Mouse (Mus musculus) forebrain, embryonic 10.5 days (tissue): ENCODE data around the gene Gtf3c1. TPM values are rescaled to one million over a fixed set of nuclear protein-coding genes. Genes with fewer than 3 reads are reported as not detected.

Experiments used
- DNase-seq: peaks from one replicate; pipeline ENCODE4 v3.0.0-alpha.2; 2017; ENCODE audit warnings: low spot score; ENCODE audit errors: extremely low spot score
- H3K27ac ChIP-seq: fragments of 300-500 bp; sonication (generic); 2 replicates; pipeline ENCODE4 v1.5.1; 2016; ENCODE audit warnings: mild to moderate bottlenecking
- H3K27me3 ChIP-seq: fragments of 300-500 bp; sonication (generic); 2 replicates; pipeline ENCODE4 v1.6.1; 2016; ENCODE audit warnings: mild to moderate bottlenecking; ENCODE audit not compliant: poor library complexity, severe bottlenecking
- H3K36me3 ChIP-seq: fragments of 300-500 bp; sonication (generic); replicated peaks from 2 replicates; pipeline ENCODE4 v1.6.1; 2016; ENCODE audit warnings: mild to moderate bottlenecking, moderate library complexity
- H3K4me1 ChIP-seq: fragments of 300-500 bp; sonication (generic); 2 replicates; pipeline ENCODE4 v1.6.1; 2016
- H3K4me3 ChIP-seq: fragments of 300-500 bp; sonication (generic); 2 replicates; pipeline ENCODE4 v1.5.1; 2016; ENCODE audit warnings: mild to moderate bottlenecking, moderate library complexity
- H3K9me3 ChIP-seq: fragments of 300-500 bp; sonication (generic); 2 replicates; pipeline ENCODE4 v1.6.1; 2016; ENCODE audit warnings: mild to moderate bottlenecking, moderate library complexity
- WGBS: fragments of 180-500 bp; shearing (Covaris S2); methylation state at CpG from one replicate; pipeline ENCODE4 v1.1.7; 2016; 5-methylcytosine and 5-hydroxymethylcytosine counted together
- polyA plus RNA-seq: library from polyadenylated mRNA; unstranded; fragments of >200 nt; fragmentation: Nextera tagmentation; extraction: Ambion mirVana; gene quantifications from 2 replicates; pipeline ENCODE4 v1.2.1, GENCODE M21; 2016

The Gtf3c1 gene
- polyA plus RNA-seq, 1 experiment from 2014 or later, result 46.6 TPM

DNA sequence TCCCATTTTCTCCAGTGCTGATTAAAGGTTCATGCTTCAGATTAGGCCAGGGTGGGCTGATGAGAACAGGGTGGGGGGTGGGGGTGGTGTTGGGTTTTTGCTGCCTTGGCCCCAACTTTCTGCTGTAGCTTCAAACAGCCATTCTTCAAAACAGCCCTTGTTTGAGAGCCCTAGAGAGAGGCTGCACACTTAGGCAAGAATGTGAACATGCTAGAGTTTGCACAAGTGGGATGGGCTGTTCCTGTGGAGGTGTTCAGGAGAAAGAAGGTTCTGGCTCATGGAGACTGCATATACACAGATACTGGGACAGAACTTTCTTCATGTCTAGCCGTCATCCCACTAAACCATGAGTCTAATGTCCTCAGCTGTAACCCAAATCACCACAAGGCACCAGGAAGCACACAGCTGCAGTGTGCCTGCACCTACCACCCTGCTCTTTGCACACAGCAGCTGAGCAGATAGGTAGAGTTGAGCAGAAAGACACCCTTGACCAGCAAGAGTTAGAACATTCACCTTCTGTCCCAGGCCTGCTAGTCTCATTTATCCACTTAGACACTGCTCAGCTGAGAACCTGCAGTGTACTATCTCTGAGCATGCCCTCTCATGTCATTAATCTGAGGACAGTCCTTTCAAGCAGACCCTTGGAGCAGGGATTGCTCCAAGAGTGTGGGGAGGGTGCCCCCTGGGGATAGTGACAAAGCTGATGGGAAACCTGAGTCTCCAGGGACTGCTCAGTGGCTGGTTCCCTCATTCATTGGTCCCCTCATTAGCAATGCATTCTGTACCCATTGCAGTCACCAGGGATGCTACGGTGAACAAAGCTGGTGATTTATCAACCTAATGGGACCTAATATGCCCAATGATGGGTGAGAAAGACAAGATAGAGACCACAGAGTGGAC, 101.1 kb downstream of the Gtf3c1 start:
- no peak for DNase-seq
- WGBS, result 65% methylated on average over 2 of the region's 2 CpGs
- no peak overlapping the region for H3K27ac ChIP-seq
- no peak overlapping the region for H3K4me3 ChIP-seq
- no peaks in the 10 kb centered on the region for H3K36me3 ChIP-seq
- H3K4me1 ChIP-seq, result no peaks in the 10 kb centered on the region
- peaks cover 6% of the 10 kb centered on the region; the same call in 1 of the 2 replicates for H3K9me3 ChIP-seq
- H3K27me3 ChIP-seq, result no peaks in the 10 kb centered on the region

DNA sequence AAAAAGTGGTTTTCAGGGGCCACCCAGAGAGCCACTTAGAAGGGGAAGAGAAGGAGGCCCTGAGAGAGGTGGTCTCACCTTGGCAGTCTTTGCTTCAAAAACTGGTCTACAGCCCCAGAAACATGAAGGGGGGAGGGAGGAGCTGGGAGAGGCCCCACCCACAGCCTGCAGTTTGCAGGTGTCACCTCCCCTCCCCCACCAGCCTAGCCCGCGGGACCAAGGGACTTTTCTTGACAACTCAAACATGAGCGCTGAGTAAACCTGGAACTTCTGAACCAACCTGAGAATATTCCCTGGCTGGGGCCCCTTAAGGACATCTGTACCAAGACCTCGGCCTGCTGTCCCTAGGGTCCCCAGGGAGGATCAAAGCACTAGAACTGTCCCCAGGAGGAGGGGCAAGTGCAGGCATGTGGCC, 101.8 kb downstream of the Gtf3c1 start:
- Histone ChIP-seq H3K27ac (no peak overlapping the region), H3K4me3 (no peak overlapping the region), H3K9me3 (peaks cover 6% of the 10 kb centered on the region; the same call in 1 of the 2 replicates), H3K4me1 (peaks cover under 1% of the 10 kb centered on the region; the same call in 1 of the 2 replicates), H3K36me3 (no peaks in the 10 kb centered on the region), H3K27me3 (no peaks in the 10 kb centered on the region)
- DNase-seq, result no peak
- WGBS, result 82% methylated on average over 4 of the region's 4 CpGs

DNA sequence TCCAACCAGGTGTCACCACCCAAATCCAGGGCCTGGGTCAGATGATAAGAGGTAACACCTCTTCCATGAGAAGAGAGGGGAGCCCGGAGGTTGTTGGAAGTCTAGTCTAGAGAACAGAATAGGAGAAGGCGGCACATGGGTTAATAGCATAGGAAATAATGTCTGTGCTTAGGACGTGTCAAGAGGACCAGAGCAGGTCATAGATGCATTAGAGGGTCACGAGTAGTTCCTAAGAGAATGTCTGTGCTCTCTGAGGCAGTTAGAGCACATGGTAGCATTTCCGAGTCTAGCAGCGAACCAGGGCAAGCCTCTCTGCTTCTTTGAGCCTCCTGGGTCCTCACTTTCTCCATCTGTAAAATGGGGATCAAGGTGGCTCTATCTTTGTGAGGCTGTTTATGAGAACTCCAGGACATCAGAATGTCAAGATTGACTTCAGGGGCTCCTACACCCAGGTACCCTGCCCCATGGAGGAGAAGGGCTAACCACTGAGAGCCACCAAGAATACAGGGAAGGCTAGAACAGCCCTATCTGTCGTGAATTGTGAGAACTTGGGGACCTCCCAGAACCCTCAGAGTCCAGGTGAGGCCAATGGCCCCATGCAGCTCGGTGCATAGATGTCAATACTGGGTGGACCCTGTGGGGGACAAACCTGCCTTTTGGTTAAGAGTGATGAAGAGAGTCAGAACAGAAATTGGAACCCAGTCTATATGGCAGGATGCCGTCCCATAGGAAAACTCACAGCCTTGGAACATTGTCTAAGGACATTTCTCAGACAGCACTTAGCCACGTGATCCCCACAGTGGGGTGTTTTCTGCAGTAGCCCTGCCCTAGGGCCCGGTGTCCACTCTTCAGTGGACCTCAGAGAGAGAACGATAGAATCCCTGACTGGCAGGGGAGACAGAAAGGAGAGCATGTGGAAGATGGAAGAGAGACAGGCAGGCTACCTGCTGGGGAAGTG, 102.9 kb downstream of the Gtf3c1 start:
- no peak for DNase-seq
- no peak overlapping the region for H3K4me3 ChIP-seq
- H3K27me3 ChIP-seq, result no peaks in the 10 kb centered on the region
- peaks cover 5% of the 10 kb centered on the region; the same call in 1 of the 2 replicates for H3K4me1 ChIP-seq
- no peak overlapping the region for H3K27ac ChIP-seq
- 85% methylated on average over 12 of the region's 12 CpGs for WGBS
- H3K36me3 ChIP-seq, result no peaks in the 10 kb centered on the region
- H3K9me3 ChIP-seq, result peaks cover 6% of the 10 kb centered on the region; the same call in 1 of the 2 replicates

DNA sequence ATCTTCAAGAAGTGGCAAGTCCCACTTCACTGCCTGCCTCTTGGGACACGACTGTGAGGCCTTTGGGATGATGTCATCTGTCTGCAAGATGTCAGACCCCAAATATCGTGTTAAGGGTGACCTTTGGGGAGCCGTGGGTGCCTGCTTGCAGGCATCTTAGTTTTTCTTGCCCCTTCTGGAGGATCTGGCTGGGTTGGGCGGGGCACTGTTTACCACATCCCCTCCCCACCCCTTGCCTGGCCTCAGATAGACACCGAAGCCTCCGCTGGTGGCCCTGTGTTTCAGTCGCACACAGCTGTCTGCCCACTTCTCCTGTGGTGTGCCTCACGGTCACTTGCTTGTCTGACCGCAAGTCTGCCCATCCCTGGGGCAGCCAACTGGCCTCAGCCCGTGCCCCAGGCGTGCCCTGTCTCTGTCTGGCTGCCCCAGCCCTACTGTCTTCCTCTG, 104.4 kb downstream of the Gtf3c1 start, which contains the start of gene Il21r:
Gene Il21r (plus strand): TSS at position 245 of the 447 bp plus-strand sequence.
- Histone ChIP-seq H3K27ac (no peak within 1 kb of the TSS), H3K27me3 (no peaks in the 10 kb centered on the region), H3K4me3 (no peak within 1 kb of the TSS), H3K9me3 (no peaks in the 10 kb centered on the region), H3K36me3 (no peaks in the 10 kb centered on the region), H3K4me1 (peaks cover 5% of the 10 kb centered on the region; the same call in 1 of the 2 replicates)
- DNase-seq, result no peak
- WGBS, result 81% methylated on average over 11 of the region's 11 CpGs

DNA sequence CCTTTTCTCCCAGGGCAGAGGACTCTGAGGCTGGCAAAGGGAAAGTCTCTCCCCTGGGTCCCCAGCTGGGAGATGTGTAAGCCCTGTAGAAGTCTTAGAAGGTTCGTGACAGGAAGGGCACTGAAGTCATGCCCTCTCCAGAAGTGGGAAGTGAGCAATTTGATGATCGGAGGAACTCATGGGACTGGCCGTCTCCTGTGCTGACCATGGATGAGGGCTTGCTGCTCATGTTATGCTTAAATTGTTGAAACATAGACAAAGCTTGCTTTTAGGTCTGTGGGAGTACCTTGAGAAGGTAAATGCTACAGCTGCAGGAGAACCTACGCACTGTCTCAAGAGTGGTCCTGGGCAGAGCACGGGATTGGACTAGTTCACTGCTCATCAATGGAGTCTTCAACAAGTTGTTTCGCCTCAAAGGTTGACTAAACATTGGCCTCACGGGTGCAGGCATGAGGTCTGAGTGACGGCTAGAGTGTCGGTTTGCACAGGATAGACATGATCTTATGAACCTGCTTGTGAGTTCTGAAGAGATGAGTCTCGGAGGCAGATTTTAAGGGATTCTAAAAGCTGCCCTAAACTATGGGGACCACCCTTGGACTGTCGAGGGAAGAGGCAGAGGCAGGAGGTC, 105.6 kb downstream of the Gtf3c1 start:
- Histone ChIP-seq H3K4me3 (no peak overlapping the region), H3K27ac (no peak overlapping the region), H3K36me3 (no peaks in the 10 kb centered on the region), H3K27me3 (no peaks in the 10 kb centered on the region), H3K9me3 (no peaks in the 10 kb centered on the region), H3K4me1 (peaks cover 5% of the 10 kb centered on the region; the same call in 1 of the 2 replicates)
- no peak for DNase-seq
- WGBS, result 82% methylated on average over 11 of the region's 11 CpGs

DNA sequence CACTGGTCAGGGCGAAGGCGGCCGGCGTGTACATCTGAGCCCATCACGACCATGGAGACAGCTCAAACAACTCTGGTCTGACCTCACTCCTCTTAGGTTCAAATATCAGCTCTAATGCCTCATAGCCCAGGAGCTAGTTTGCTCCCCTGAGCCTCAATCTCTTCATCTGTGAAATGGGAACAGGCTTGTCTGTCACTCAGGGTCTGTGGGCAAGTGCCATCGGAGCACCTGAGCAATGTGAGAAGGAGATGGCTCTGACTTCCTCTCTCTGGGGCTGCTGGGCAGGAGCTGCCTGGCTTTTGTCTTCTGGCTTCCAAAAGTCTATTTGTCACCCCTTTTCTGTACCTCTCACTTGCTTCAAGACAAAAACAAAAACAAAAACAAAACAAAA, 106.3 kb downstream of the Gtf3c1 start:
- H3K4me3 ChIP-seq, result no peak overlapping the region
- DNase-seq, result no peak
- H3K27me3 ChIP-seq, result no peaks in the 10 kb centered on the region
- no peaks in the 10 kb centered on the region for H3K9me3 ChIP-seq
- no peak overlapping the region for H3K27ac ChIP-seq
- H3K36me3 ChIP-seq, result no peaks in the 10 kb centered on the region
- H3K4me1 ChIP-seq, result peaks cover 5% of the 10 kb centered on the region; the same call in 1 of the 2 replicates
- whole genome bisulfite sequencing, result 89% methylated on average over 6 of the region's 6 CpGs

DNA sequence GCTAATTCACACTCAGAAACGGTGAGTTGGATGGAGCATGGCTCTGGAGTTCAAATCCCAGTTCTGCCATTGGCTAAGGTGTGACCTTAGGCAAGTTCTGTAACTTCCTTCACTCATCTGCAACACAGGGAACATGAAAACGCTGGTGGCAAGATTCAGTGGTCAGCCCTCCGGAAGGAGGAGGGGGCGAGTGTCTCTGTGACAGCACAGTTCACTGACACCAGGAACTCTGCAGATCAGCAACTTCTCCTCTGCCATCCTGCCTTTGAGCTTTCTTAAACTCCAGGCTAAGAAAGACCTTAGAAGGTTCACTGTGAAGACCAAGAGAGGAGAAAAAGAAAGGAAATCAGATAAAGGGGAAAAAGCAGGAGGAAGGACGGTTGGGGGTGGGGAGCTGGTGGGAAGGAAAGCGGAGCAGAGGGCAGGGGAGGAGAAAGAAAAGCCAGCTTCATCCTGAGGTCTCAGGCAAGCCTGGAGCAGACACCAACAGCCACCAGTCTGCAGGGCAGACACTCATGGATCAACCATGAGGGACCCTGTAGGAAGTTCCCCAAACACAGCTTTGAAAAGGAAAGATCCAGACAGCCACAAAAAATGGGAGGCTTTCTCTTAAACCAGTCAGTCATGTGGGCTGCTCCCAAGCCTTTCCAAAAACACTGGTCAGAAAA, 106.8 kb downstream of the Gtf3c1 start:
- WGBS, result 58% methylated on average over 6 of the region's 6 CpGs
- Histone ChIP-seq H3K27me3 (no peaks in the 10 kb centered on the region), H3K9me3 (no peaks in the 10 kb centered on the region), H3K4me1 (peaks cover 5% of the 10 kb centered on the region; the same call in 1 of the 2 replicates), H3K36me3 (no peaks in the 10 kb centered on the region), H3K27ac (no peak overlapping the region), H3K4me3 (no peak overlapping the region)
- DNase-seq, result no peak

DNA sequence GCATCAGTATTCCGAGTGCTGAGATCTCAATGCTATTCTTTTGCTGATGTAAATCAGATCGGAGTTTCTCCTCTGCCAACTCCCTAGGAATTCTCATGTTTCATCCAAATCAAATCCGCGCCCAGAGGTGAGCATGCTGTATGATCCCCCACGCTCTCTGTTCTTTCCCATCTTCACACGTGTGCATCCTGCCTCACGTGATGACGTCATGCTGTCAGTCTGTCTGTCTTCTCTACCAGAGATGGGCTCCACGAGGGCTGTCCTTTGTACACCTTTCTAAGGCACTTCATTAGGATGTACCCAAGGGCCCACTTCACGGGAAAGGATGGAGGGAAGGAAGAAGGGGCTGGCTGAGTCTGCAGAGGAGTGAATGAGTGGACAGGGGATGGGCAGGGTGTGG, 107.4 kb downstream of the Gtf3c1 start:
- WGBS, result 80% methylated on average over 10 of the region's 10 CpGs
- DNase-seq, result no peak
- no peaks in the 10 kb centered on the region for H3K27me3 ChIP-seq

DNA sequence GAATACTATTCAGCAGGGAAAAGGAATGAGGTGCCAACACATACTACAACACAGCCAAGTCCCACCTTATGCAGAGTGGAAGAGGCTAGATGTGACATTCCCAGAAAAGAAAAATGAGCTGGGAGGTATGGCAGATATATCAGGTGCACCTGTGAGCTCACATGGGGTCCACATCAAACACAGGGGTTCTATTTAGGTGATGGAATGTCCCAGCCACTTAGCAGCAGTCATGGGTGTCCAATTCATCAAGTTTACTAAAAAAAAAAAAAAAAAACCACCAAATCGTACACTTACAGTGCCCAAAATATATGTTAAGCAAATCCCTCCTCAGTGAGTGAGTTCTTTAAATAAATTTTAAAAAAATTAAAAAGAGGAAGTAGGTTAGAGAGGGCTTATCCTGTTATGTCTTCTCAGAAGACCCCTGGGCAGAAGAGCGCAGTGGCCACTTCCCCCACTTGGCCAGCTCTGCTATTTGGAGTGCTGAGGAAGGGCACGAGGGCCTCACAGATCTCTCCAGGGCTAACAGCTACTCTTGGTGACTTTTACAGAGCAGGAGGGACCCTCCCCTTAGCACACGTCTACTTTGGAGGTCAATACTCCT, 108.1 kb downstream of the Gtf3c1 start:
- no peaks in the 10 kb centered on the region for H3K36me3 ChIP-seq
- H3K4me3 ChIP-seq, result no peak overlapping the region
- no peaks in the 10 kb centered on the region for H3K27me3 ChIP-seq
- peaks cover 5% of the 10 kb centered on the region; the same call in 1 of the 2 replicates for H3K4me1 ChIP-seq
- no peak for DNase-seq
- H3K27ac ChIP-seq, result no peak overlapping the region; the same call in 1 of the 2 replicates
- H3K9me3 ChIP-seq, result no peaks in the 10 kb centered on the region
- 65% methylated on average over 4 of the region's 4 CpGs for WGBS

More for the DNA sequence above, 107.4 kb downstream of the Gtf3c1 start:
- Histone ChIP-seq H3K4me3 (no peak overlapping the region), H3K27ac (no peak overlapping the region; the same call in 1 of the 2 replicates), H3K36me3 (no peaks in the 10 kb centered on the region), H3K9me3 (no peaks in the 10 kb centered on the region), H3K4me1 (peaks cover 5% of the 10 kb centered on the region; the same call in 1 of the 2 replicates)

DNA sequence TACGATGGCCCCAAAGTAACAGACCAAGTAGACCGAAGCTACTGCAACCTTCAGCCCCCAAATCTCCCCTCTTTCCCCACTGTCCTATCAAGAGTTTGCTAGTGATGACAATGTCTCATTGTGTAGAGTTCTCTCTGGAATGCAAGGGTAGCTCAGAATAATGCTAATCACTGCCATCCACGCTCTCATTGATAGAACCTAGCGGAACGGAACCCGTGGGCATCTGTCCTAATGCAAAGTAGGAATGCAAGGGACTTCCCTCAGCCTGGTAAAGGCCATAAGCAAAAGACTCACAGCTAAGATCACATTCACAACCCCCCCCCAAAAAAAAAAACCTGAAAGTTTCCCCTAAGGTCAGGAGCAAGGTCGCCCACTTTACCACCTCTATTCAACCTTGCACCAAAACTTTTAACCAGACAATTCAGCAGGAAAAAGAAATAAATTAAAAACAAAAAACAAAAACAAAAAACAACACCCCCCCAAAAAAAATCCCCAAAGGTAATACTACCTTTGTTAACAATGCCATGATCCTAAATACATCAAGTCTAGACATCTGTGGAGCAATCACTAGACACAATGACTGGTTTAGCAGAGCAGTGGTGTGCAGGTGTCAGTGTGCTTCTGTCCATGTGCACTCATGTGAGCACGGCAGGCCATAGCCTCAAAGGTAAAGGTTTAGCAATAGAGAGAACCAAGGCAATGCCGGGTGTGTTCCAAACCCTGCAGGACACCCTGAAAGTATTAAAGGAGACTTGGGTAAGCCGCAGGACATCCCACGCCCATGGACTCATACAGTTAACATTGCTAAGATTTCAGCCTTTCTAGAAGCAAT, 109.8 kb downstream of the Gtf3c1 start:
- Histone ChIP-seq H3K27ac (no peak overlapping the region), H3K9me3 (no peaks in the 10 kb centered on the region), H3K4me3 (no peak overlapping the region), H3K4me1 (peaks cover 5% of the 10 kb centered on the region; the same call in 1 of the 2 replicates), H3K27me3 (no peaks in the 10 kb centered on the region), H3K36me3 (no peaks in the 10 kb centered on the region)
- 86% methylated on average over 11 of the region's 11 CpGs for WGBS
- DNase-seq, result no peak

DNA sequence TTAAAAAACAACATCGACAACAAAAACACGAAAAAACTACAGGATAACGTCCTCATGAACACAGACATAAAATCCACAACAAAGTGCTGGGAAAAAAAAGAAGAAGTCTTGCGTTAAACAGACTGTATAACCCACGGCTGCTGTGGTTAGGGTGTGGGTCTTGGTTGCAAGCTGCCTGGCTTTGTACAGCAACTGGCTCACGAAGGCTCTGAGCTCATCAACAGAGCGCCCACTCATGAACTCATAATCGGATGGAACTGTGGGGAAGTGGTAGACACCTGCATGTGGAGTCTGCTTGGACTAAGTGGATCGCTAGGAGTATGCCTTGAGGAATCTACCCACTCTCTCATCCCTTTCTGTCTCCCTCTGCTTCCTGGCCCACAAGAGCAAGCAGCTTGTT, 110.5 kb downstream of the Gtf3c1 start:
- Histone ChIP-seq H3K9me3 (no peaks in the 10 kb centered on the region), H3K36me3 (no peaks in the 10 kb centered on the region), H3K4me1 (peaks cover 5% of the 10 kb centered on the region; the same call in 1 of the 2 replicates), H3K4me3 (no peak overlapping the region), H3K27me3 (no peaks in the 10 kb centered on the region), H3K27ac (no peak overlapping the region)
- 92% methylated on average over 9 of the region's 9 CpGs for WGBS
- DNase-seq, result no peak
